21 mouse cellular contexts compared by ENCODE assay signal in the genomic region with DNA sequence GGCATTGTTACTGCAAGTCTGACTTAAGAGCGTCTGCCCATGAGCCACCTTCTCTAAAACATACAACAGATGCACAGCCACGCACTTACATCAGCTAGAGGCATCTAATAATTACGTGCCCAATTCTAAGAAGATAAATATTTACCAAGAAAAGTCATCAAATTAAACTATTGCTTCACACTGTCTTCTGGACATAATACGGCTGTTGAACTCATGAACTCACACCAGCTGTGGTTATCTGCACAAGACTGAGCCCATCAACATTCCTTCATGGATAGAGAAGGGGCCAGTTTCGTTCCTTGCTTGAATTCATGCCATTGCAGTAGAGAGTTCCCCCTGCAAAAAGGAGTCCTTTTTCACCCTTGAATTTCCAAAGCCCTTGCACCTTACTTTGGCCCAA. TPM values are rescaled to one million over a fixed set of nuclear protein-coding genes. Genes with fewer than 3 reads are reported as not detected.
DNase-seq lines count a peak whose midpoint lies in the region; ATAC-seq and TF ChIP-seq lines count a peak whose summit lies in the region.
"Had no signal": no experiment of that assay in that cellular context is flagged by ENCODE, and none has a peak within 500 bp of the region (broad histone marks: within the 10 kb centered on the region; RNA-seq: fewer than 3 reads in every experiment).

No protein-coding gene starts in this region.

- no peaks in the 10 kb centered on the region for H3K27me3 ChIP-seq in embryonic facial prominence, embryonic 14.5 days (replicated peaks; ENCODE audit: control insufficient read depth, insufficient read depth, low read length)
- H3K27me3 ChIP-seq in embryonic facial prominence, embryonic 10.5 days (replicated peaks; ENCODE audit: low read depth, poor library complexity, severe bottlenecking) = no peaks in the 10 kb centered on the region
- no peaks in the 10 kb centered on the region for H3K27me3 ChIP-seq in intestine, embryonic 15.5 days (replicated peaks)
- no peaks in the 10 kb centered on the region for H3K27me3 ChIP-seq in intestine, postnatal 0 days (replicated peaks; ENCODE audit: control insufficient read depth, insufficient read depth, low read length)
- H3K27me3 ChIP-seq in lung, embryonic 14.5 days (ENCODE audit: insufficient read depth, low read length) = no peaks in the 10 kb centered on the region
- H3K27me3 ChIP-seq: embryonic facial prominence, embryonic 15.5 days; hindbrain, embryonic 12.5 days; liver, embryonic 12.5 days; midbrain, embryonic 15.5 days had no signal

- 74% methylated on average over 5 of the region's 5 CpGs for WGBS in embryonic facial prominence, embryonic 14.5 days
- 88% methylated on average over 5 of the region's 5 CpGs for WGBS in embryonic facial prominence, embryonic 10.5 days
- 41% methylated on average over 5 of the region's 5 CpGs for WGBS in intestine, embryonic 15.5 days
- WGBS in intestine, postnatal 0 days = 35% methylated on average over 5 of the region's 5 CpGs
- WGBS in lung, embryonic 14.5 days = 31% methylated on average over 5 of the region's 5 CpGs

- H3K36me3 ChIP-seq in embryonic facial prominence, embryonic 14.5 days (ENCODE audit: control insufficient read depth, insufficient read depth, low read length) = no peaks in the 10 kb centered on the region
- peaks cover 14% of the 10 kb centered on the region; the same call in 1 of the 2 replicates for H3K36me3 ChIP-seq in embryonic facial prominence, embryonic 10.5 days (replicated peaks)
- no peaks in the 10 kb centered on the region for H3K36me3 ChIP-seq in intestine, embryonic 15.5 days
- H3K36me3 ChIP-seq in intestine, postnatal 0 days (ENCODE audit: control insufficient read depth, insufficient read depth) = no peaks in the 10 kb centered on the region
- H3K36me3 ChIP-seq in lung, embryonic 14.5 days (ENCODE audit: insufficient read depth) = no peaks in the 10 kb centered on the region
- H3K36me3 ChIP-seq: embryonic facial prominence, embryonic 15.5 days; hindbrain, embryonic 12.5 days; midbrain, embryonic 15.5 days had no signal

- H3K4me3 ChIP-seq in embryonic facial prominence, embryonic 14.5 days (ENCODE audit: low read depth, low read length) = no peak overlapping the region
- H3K4me3 ChIP-seq in embryonic facial prominence, embryonic 10.5 days = no peak overlapping the region
- H3K4me3 ChIP-seq in intestine, embryonic 15.5 days (replicated peaks) = no peak overlapping the region
- no peak overlapping the region for H3K4me3 ChIP-seq in intestine, postnatal 0 days (ENCODE audit: low read depth, low read length)
- H3K4me3 ChIP-seq in lung, embryonic 14.5 days (ENCODE audit: low read depth, low read length) = no peak overlapping the region
- H3K4me3 ChIP-seq: embryonic facial prominence, embryonic 15.5 days; forebrain, embryonic 10.5 days; hindbrain, embryonic 12.5 days; left cerebral cortex, adult 2 months; limb, embryonic 10.5 days; liver, embryonic 12.5 days; midbrain, embryonic 15.5 days had no signal

- TF ChIP-seq CTCF in intestine, postnatal 0 days (IDR thresholded peaks at IDR 0.05; ENCODE audit: low read depth) = no peak
- TF ChIP-seq CTCF in lung, embryonic 14.5 days (IDR thresholded peaks at IDR 0.05; ENCODE audit: low read depth) = no peak

- ATAC-seq in embryonic facial prominence, embryonic 14.5 days (ENCODE audit: low read depth) = no peak
- ATAC-seq in intestine, embryonic 15.5 days = peak; percentile 65; the same call in 1 of the 2 replicates
- no peak for ATAC-seq in intestine, postnatal 0 days
- ATAC-seq in lung, embryonic 14.5 days (ENCODE audit: insufficient read depth) = peak; percentile 89
- ATAC-seq: inflammation-experienced regulatory T-cells, adult 6 months; liver, embryonic 12.5 days; midbrain, embryonic 15.5 days had no signal

- 0 out of 2 replicates have a peak, but pooled peaks cover 3% of the 10 kb centered on the region for H3K4me1 ChIP-seq in embryonic facial prominence, embryonic 14.5 days (ENCODE audit: control insufficient read depth, insufficient read depth, low read length)
- no peaks in the 10 kb centered on the region; the same call in 1 of the 2 replicates for H3K4me1 ChIP-seq in embryonic facial prominence, embryonic 10.5 days
- H3K4me1 ChIP-seq in intestine, embryonic 15.5 days (replicated peaks) = 0 out of 2 replicates have a peak, but pooled peaks cover 3% of the 10 kb centered on the region
- H3K4me1 ChIP-seq in intestine, postnatal 0 days (replicated peaks; ENCODE audit: control insufficient read depth, insufficient read depth, low read length) = no peaks in the 10 kb centered on the region; the same call in 1 of the 2 replicates
- H3K4me1 ChIP-seq in lung, embryonic 14.5 days (ENCODE audit: insufficient read depth) = peaks cover 3% of the 10 kb centered on the region; the same call in 1 of the 2 replicates
- H3K4me1 ChIP-seq: hindbrain, embryonic 12.5 days; limb, embryonic 10.5 days had no signal

- no peaks in the 10 kb centered on the region for H3K9me3 ChIP-seq in embryonic facial prominence, embryonic 14.5 days (ENCODE audit: control insufficient read depth, low read length)
- no peaks in the 10 kb centered on the region for H3K9me3 ChIP-seq in embryonic facial prominence, embryonic 10.5 days
- H3K9me3 ChIP-seq in intestine, embryonic 15.5 days = no peaks in the 10 kb centered on the region
- H3K9me3 ChIP-seq in intestine, postnatal 0 days (ENCODE audit: control insufficient read depth) = no peaks in the 10 kb centered on the region
- no peaks in the 10 kb centered on the region for H3K9me3 ChIP-seq in lung, embryonic 14.5 days (ENCODE audit: low read depth, low read length)
- H3K9me3 ChIP-seq: embryonic facial prominence, embryonic 15.5 days; forebrain, embryonic 10.5 days; hindbrain, embryonic 12.5 days; limb, embryonic 10.5 days; liver, embryonic 12.5 days; midbrain, embryonic 15.5 days had no signal

- H3K27ac ChIP-seq in embryonic facial prominence, embryonic 14.5 days (replicated peaks; ENCODE audit: low read depth, low read length) = no peak overlapping the region
- no peak overlapping the region for H3K27ac ChIP-seq in embryonic facial prominence, embryonic 10.5 days (replicated peaks)
- no peak overlapping the region for H3K27ac ChIP-seq in intestine, embryonic 15.5 days
- no peak overlapping the region for H3K27ac ChIP-seq in intestine, postnatal 0 days (ENCODE audit: low read depth, low read length)
- no peak overlapping the region for H3K27ac ChIP-seq in lung, embryonic 14.5 days (ENCODE audit: low read depth)
- H3K27ac ChIP-seq: embryonic facial prominence, embryonic 15.5 days; forebrain, embryonic 10.5 days; hindbrain, embryonic 12.5 days; left cerebral cortex, adult 2 months; limb, embryonic 10.5 days; liver, embryonic 12.5 days; midbrain, embryonic 15.5 days had no signal

- H3K9ac ChIP-seq in embryonic facial prominence, embryonic 14.5 days (ENCODE audit: low read depth, low read length) = no peak overlapping the region
- H3K9ac ChIP-seq in intestine, embryonic 15.5 days = no peak overlapping the region
- H3K9ac ChIP-seq in intestine, postnatal 0 days (ENCODE audit: low read depth, low read length) = no peak overlapping the region
- no peak overlapping the region for H3K9ac ChIP-seq in lung, embryonic 14.5 days
- H3K9ac ChIP-seq: embryonic facial prominence, embryonic 15.5 days; hindbrain, embryonic 12.5 days; liver, embryonic 12.5 days; midbrain, embryonic 15.5 days had no signal

- no peak overlapping the region for H3K4me2 ChIP-seq in embryonic facial prominence, embryonic 14.5 days (ENCODE audit: low read depth, low read length)
- H3K4me2 ChIP-seq in intestine, embryonic 15.5 days (replicated peaks) = no peak overlapping the region
- no peak overlapping the region for H3K4me2 ChIP-seq in intestine, postnatal 0 days (replicated peaks; ENCODE audit: low read depth)
- no peak overlapping the region for H3K4me2 ChIP-seq in lung, embryonic 14.5 days
- H3K4me2 ChIP-seq: embryonic facial prominence, embryonic 15.5 days; hindbrain, embryonic 12.5 days; liver, embryonic 12.5 days; midbrain, embryonic 15.5 days had no signal

- peak; percentile 15 for DNase-seq in embryonic facial prominence, embryonic 14.5 days (ENCODE audit: low spot score)
- DNase-seq in embryonic facial prominence, embryonic 10.5 days (ENCODE audit: low spot score) = no peak
- DNase-seq in lung, embryonic 14.5 days = peak; percentile 81
- DNase-seq in lung, postnatal 4 days = no peak
- peak; percentile 53 for DNase-seq in lung, postnatal 36 days
- no peak for DNase-seq in spleen, adult 18-20 months
- DNase-seq: cerebellum, adult 9-11 months; gastrocnemius, postnatal 25 days; retina, postnatal 1 day; right cerebral cortex, postnatal 4 days; thymus, adult 2 months had no signal

RNA-seq across cellular contexts. Expression of a gene that starts 28.3 kb away (rescaled TPM):
- polyA plus RNA-seq in embryonic facial prominence, embryonic 14.5 days (2014; fragmentation: Nextera tagmentation; extraction: Ambion mirVana) = 14.8 and 15.3 TPM in 2 replicates
- 13.2 and 14.5 TPM in 2 replicates for polyA plus RNA-seq in embryonic facial prominence, embryonic 10.5 days (2016; fragmentation: Nextera tagmentation; extraction: Ambion mirVana)
- 9.3 and 11.8 TPM in 2 replicates for polyA plus RNA-seq in intestine, embryonic 15.5 days (2015; fragmentation: Nextera tagmentation; extraction: Ambion mirVana)
- 7.3 and 9.2 TPM in 2 replicates for polyA plus RNA-seq in intestine, postnatal 0 days (2015; fragmentation: Nextera tagmentation; extraction: Ambion mirVana)
- polyA plus RNA-seq in lung, embryonic 14.5 days (2014; fragmentation: Nextera tagmentation; extraction: Ambion mirVana) = 19.9 and 20.3 TPM in 2 replicates

Comparison
In these comparisons a context has a peak if more than half of its experiments do, and no peak if none do; other contexts are left out.
1. ATAC-seq: peak in intestine, embryonic 15.5 days (single experiment) and lung, embryonic 14.5 days (single experiment); none in embryonic facial prominence, embryonic 14.5 days (single experiment) and intestine, postnatal 0 days (single experiment).
2. DNase-seq: peak in embryonic facial prominence, embryonic 14.5 days (single experiment), lung, embryonic 14.5 days (single experiment) and lung, postnatal 36 days (single experiment); none in embryonic facial prominence, embryonic 10.5 days (single experiment), lung, postnatal 4 days (0 of 2) and spleen, adult 18-20 months (0 of 2).